Mouse (Mus musculus) small intestine, adult 2 months (tissue): ENCODE results near the gene Zfp607b.

Source experiments
- CTCF ChIP-seq: fragments of 200-500 bp; IDR thresholded peaks from 2 replicates; pipeline ENCODE4 v1.5.1; 2012; ENCODE audit warnings: low read depth, mild to moderate bottlenecking, control low read depth, inconsistent platforms, low read length, moderate library complexity, mixed read lengths; ENCODE audit not compliant: insufficient replicate concordance, insufficient read length; ENCODE audit errors: extremely low read depth
- POLR2A ChIP-seq: fragments of 200-500 bp; IDR thresholded peaks from 2 replicates; pipeline ENCODE4 v1.6.1; 2012; ENCODE audit warnings: low read depth, mild to moderate bottlenecking, control low read depth, inconsistent platforms, low read length, moderate library complexity

GRCm38 (mm10) chr7:27653681-27654437 is 35.3 kb upstream of the Zfp607b start, which contains the start of gene Ttc9b:
- TF ChIP-seq CTCF (no peak), POLR2A (no peak)
